Mouse (Mus musculus) lung, embryonic 15.5 days (tissue): ENCODE measurements around the gene Dhh. TPM values are rescaled to one million over a fixed set of nuclear protein-coding genes. Genes with fewer than 3 reads are reported as not detected.
A peak's percentile ranks its signal among the peaks of the same experiment; 100 is the strongest.

Source experiments
- ATAC-seq: fragments of 200-750 bp; cut with Nextera tagmentation; 2 replicates; pipeline ENCODE4 v1.8.0; 2017; ENCODE audit warnings: moderate number of reproducible peaks, borderline replicate concordance; ENCODE audit not compliant: low FRiP score, low TSS enrichment; ENCODE audit errors: extremely low read depth
- H3K27ac ChIP-seq: fragments of 300-500 bp; sonication (generic); 2 replicates; pipeline ENCODE4 v1.5.1; 2015; ENCODE audit warnings: moderate library complexity, mild to moderate bottlenecking, inconsistent platforms
- H3K27me3 ChIP-seq: fragments of 300-500 bp; sonication (generic); 2 replicates; pipeline ENCODE4 v1.6.1; 2015; ENCODE audit warnings: inconsistent platforms
- H3K36me3 ChIP-seq: fragments of 300-500 bp; sonication (generic); 2 replicates; pipeline ENCODE4 v1.6.1; 2015; ENCODE audit warnings: inconsistent platforms
- H3K4me1 ChIP-seq: fragments of 300-500 bp; sonication (generic); 2 replicates; pipeline ENCODE4 v1.6.1; 2015; ENCODE audit warnings: inconsistent platforms
- H3K4me2 ChIP-seq: fragments of 300-500 bp; sonication (generic); 2 replicates; pipeline ENCODE4 v1.6.1; 2015; ENCODE audit warnings: inconsistent platforms, mild to moderate bottlenecking, moderate library complexity
- H3K4me3 ChIP-seq: fragments of 300-500 bp; sonication (generic); 2 replicates; pipeline ENCODE4 v1.5.1; 2015; ENCODE audit warnings: mild to moderate bottlenecking, inconsistent platforms
- H3K9ac ChIP-seq: fragments of 300-500 bp; sonication (generic); 2 replicates; pipeline ENCODE4 v1.6.1; 2015; ENCODE audit warnings: inconsistent platforms
- H3K9me3 ChIP-seq: fragments of 300-500 bp; sonication (generic); 2 replicates; pipeline ENCODE4 v1.6.1; 2016; ENCODE audit warnings: inconsistent platforms
- WGBS: fragments of 180-500 bp; shearing (Covaris S2); methylation state at CpG from one replicate; pipeline ENCODE4 v1.1.7; 2015; 5-methylcytosine and 5-hydroxymethylcytosine counted together
- polyA plus RNA-seq: library from polyadenylated mRNA; unstranded; fragments of >200 nt; fragmentation: Nextera tagmentation; extraction: Ambion mirVana; gene quantifications from 2 replicates; pipeline ENCODE4 v1.2.1, GENCODE M21; 2015

The Dhh gene
- polyA plus RNA-seq, 1 experiment from 2014 or later, result 2.8 TPM

GRCm38 (mm10) chr15:98853161-98853937, 45.0 kb downstream of the Dhh start:
- Histone ChIP-seq H3K4me1 (no peaks in the 10 kb centered on the region), H3K4me2 (no peak overlapping the region), H3K4me3 (no peak overlapping the region), H3K36me3 (peaks cover 100% of the 10 kb centered on the region), H3K9ac (no peak overlapping the region), H3K9me3 (no peaks in the 10 kb centered on the region), H3K27ac (no peak overlapping the region), H3K27me3 (no peaks in the 10 kb centered on the region)
- 93% methylated on average over 28 of the region's 28 CpGs for WGBS
- ATAC-seq, result no peak

- H3K9me3 ChIP-seq, result no peaks in the 10 kb centered on the region
- H3K4me2 ChIP-seq, result no peak overlapping the region
- H3K36me3 ChIP-seq, result peaks cover 100% of the 10 kb centered on the region
- H3K9ac ChIP-seq, result no peak overlapping the region
- H3K27ac ChIP-seq, result no peak overlapping the region
- no peak overlapping the region for H3K4me3 ChIP-seq
- 0 out of 2 replicates have a peak, but pooled peaks have one; percentile 10 for ATAC-seq
- WGBS, result 80% methylated on average over 9 of the region's 9 CpGs
- H3K27me3 ChIP-seq, result no peaks in the 10 kb centered on the region
- no peaks in the 10 kb centered on the region for H3K4me1 ChIP-seq
Observed at GRCm38 (mm10) chr15:98852733-98853132, 45.6 kb downstream of the Dhh start.

GRCm38 (mm10) chr15:98852071-98852470, 46.3 kb downstream of the Dhh start:
- H3K27ac ChIP-seq, result no peak overlapping the region
- H3K27me3 ChIP-seq, result no peaks in the 10 kb centered on the region
- H3K4me1 ChIP-seq, result no peaks in the 10 kb centered on the region
- ATAC-seq, result no peak
- H3K4me2 ChIP-seq, result no peak overlapping the region
- H3K36me3 ChIP-seq, result peaks cover 99% of the 10 kb centered on the region
- H3K4me3 ChIP-seq, result no peak overlapping the region
- H3K9ac ChIP-seq, result no peak overlapping the region
- WGBS, result 92% methylated on average over 9 of the region's 9 CpGs
- H3K9me3 ChIP-seq, result no peaks in the 10 kb centered on the region

GRCm38 (mm10) chr15:98851229-98851818, 47.0 kb downstream of the Dhh start:
- ATAC-seq, result no peak
- H3K4me1 ChIP-seq, result no peaks in the 10 kb centered on the region
- H3K4me2 ChIP-seq, result no peak overlapping the region
- H3K9ac ChIP-seq, result no peak overlapping the region
- WGBS, result 87% methylated on average over 20 of the region's 21 CpGs
- H3K9me3 ChIP-seq, result no peaks in the 10 kb centered on the region
- peaks cover 99% of the 10 kb centered on the region for H3K36me3 ChIP-seq
- H3K4me3 ChIP-seq, result no peak overlapping the region
- H3K27ac ChIP-seq, result no peak overlapping the region
- H3K27me3 ChIP-seq, result no peaks in the 10 kb centered on the region

- Histone ChIP-seq H3K27ac (no peak overlapping the region), H3K4me3 (no peak overlapping the region), H3K9ac (no peak overlapping the region), H3K9me3 (no peaks in the 10 kb centered on the region), H3K36me3 (peaks cover 99% of the 10 kb centered on the region), H3K4me1 (no peaks in the 10 kb centered on the region), H3K4me2 (no peak overlapping the region), H3K27me3 (no peaks in the 10 kb centered on the region)
- ATAC-seq, result no peak
- 85% methylated on average over 14 of the region's 14 CpGs for WGBS
Observed at GRCm38 (mm10) chr15:98850668-98851067, 47.7 kb downstream of the Dhh start.

GRCm38 (mm10) chr15:98849956-98850600, 48.3 kb downstream of the Dhh start:
- no peak overlapping the region for H3K9ac ChIP-seq
- no peaks in the 10 kb centered on the region for H3K9me3 ChIP-seq
- 85% methylated on average over 16 of the region's 16 CpGs for WGBS
- H3K4me1 ChIP-seq, result no peaks in the 10 kb centered on the region
- H3K27ac ChIP-seq, result no peak overlapping the region
- no peak overlapping the region for H3K4me2 ChIP-seq
- ATAC-seq, result no peak
- no peak overlapping the region for H3K4me3 ChIP-seq
- H3K36me3 ChIP-seq, result peaks cover 99% of the 10 kb centered on the region
- H3K27me3 ChIP-seq, result no peaks in the 10 kb centered on the region

GRCm38 (mm10) chr15:98849165-98849564, 49.2 kb downstream of the Dhh start:
- Histone ChIP-seq H3K9me3 (no peaks in the 10 kb centered on the region), H3K9ac (no peak overlapping the region), H3K36me3 (peaks cover 99% of the 10 kb centered on the region), H3K4me3 (no peak overlapping the region), H3K27ac (no peak overlapping the region), H3K4me1 (no peaks in the 10 kb centered on the region), H3K4me2 (no peak overlapping the region), H3K27me3 (no peaks in the 10 kb centered on the region)
- no peak for ATAC-seq
- WGBS, result 95% methylated on average over 11 of the region's 11 CpGs

GRCm38 (mm10) chr15:98846140-98846539, 52.2 kb downstream of the Dhh start:
- Histone ChIP-seq H3K9me3 (no peaks in the 10 kb centered on the region), H3K27ac (no peak overlapping the region), H3K27me3 (no peaks in the 10 kb centered on the region), H3K4me3 (no peak overlapping the region), H3K4me1 (no peaks in the 10 kb centered on the region), H3K4me2 (no peak overlapping the region), H3K36me3 (peaks cover 99% of the 10 kb centered on the region), H3K9ac (no peak overlapping the region)
- 89% methylated on average over 8 of the region's 8 CpGs for WGBS
- ATAC-seq, result no peak

GRCm38 (mm10) chr15:98845149-98845548, 53.2 kb downstream of the Dhh start:
- no peak for ATAC-seq
- Histone ChIP-seq H3K36me3 (peaks cover 99% of the 10 kb centered on the region), H3K4me2 (no peak overlapping the region), H3K9ac (no peak overlapping the region), H3K27ac (no peak overlapping the region), H3K4me1 (no peaks in the 10 kb centered on the region), H3K4me3 (no peak overlapping the region), H3K27me3 (no peaks in the 10 kb centered on the region), H3K9me3 (no peaks in the 10 kb centered on the region)
- WGBS, result 87% methylated on average over 2 of the region's 2 CpGs

- H3K4me2 ChIP-seq, result no peak overlapping the region
- H3K36me3 ChIP-seq, result peaks cover 99% of the 10 kb centered on the region
- no peak for ATAC-seq
- no peak overlapping the region for H3K4me3 ChIP-seq
- no peaks in the 10 kb centered on the region for H3K27me3 ChIP-seq
- H3K9me3 ChIP-seq, result no peaks in the 10 kb centered on the region
- 86% methylated on average over 11 of the region's 11 CpGs for WGBS
- no peak overlapping the region for H3K27ac ChIP-seq
- no peaks in the 10 kb centered on the region for H3K4me1 ChIP-seq
- H3K9ac ChIP-seq, result no peak overlapping the region
Observed at GRCm38 (mm10) chr15:98843595-98844223, 54.6 kb downstream of the Dhh start.
